Mouse (Mus musculus) liver, embryonic 11.5 days (tissue): ENCODE measurements around the gene Dtl. TPM values are rescaled to one million over a fixed set of nuclear protein-coding genes. Genes with fewer than 3 reads are reported as not detected.
"Not testable (repeated sequence)": the region's sequence is repeated elsewhere in the genome, so short reads cannot be mapped to it uniquely, and the experiment has no call there.

Experiments used
- ATAC-seq: fragments of 200-750 bp; cut with Nextera tagmentation; replicated peaks from 2 replicates; pipeline ENCODE4 v1.8.0; 2017; ENCODE audit warnings: moderate number of reproducible peaks, mild to moderate bottlenecking, moderate TSS enrichment, moderate library complexity; ENCODE audit not compliant: low FRiP score
- DNase-seq: peaks from one replicate; pipeline ENCODE4 v3.0.0-alpha.2; 2017; ENCODE audit warnings: low spot score
- H3K27ac ChIP-seq: fragments of 300-500 bp; sonication (generic); 2 replicates; pipeline ENCODE4 v1.5.1; 2014; ENCODE audit warnings: mild to moderate bottlenecking, low read depth, low read length, control low read depth
- H3K27me3 ChIP-seq: fragments of 300-500 bp; sonication (generic); replicated peaks from 2 replicates; pipeline ENCODE4 v1.6.1; 2014; ENCODE audit warnings: low read length, mixed read lengths; ENCODE audit not compliant: control insufficient read depth, insufficient read depth
- H3K36me3 ChIP-seq: fragments of 300-500 bp; sonication (generic); 2 replicates; pipeline ENCODE4 v1.6.1; 2014; ENCODE audit warnings: mild to moderate bottlenecking, low read length, moderate library complexity, mixed read lengths; ENCODE audit not compliant: control insufficient read depth, insufficient read depth
- H3K4me1 ChIP-seq: fragments of 300-500 bp; sonication (generic); replicated peaks from 2 replicates; pipeline ENCODE4 v1.6.1; 2014; ENCODE audit warnings: low read length, mixed read lengths; ENCODE audit not compliant: control insufficient read depth, insufficient read depth
- H3K4me2 ChIP-seq: fragments of 300-500 bp; sonication (generic); 2 replicates; pipeline ENCODE4 v1.6.1; 2014; ENCODE audit warnings: mild to moderate bottlenecking, control low read depth, moderate library complexity
- H3K4me3 ChIP-seq: fragments of 300-500 bp; sonication (generic); 2 replicates; pipeline ENCODE4 v1.5.1; 2014; ENCODE audit warnings: low read depth, low read length, control low read depth
- H3K9ac ChIP-seq: fragments of 300-500 bp; sonication (generic); 2 replicates; pipeline ENCODE4 v1.6.1; 2014; ENCODE audit warnings: low read depth, low read length, control low read depth
- H3K9me3 ChIP-seq: fragments of 300-500 bp; sonication (generic); 2 replicates; pipeline ENCODE4 v1.6.1; 2016; ENCODE audit warnings: low read length, inconsistent platforms, mixed read lengths; ENCODE audit not compliant: control insufficient read depth
- WGBS: fragments of 180-500 bp; shearing (Covaris S2); extraction: QIAGEN DNeasy Blood & Tissue Kit; methylation state at CpG from one replicate; pipeline ENCODE4 v1.1.7; 2014; 5-methylcytosine and 5-hydroxymethylcytosine counted together
- polyA plus RNA-seq: library from polyadenylated mRNA; unstranded; fragments of >200 nt; fragmentation: Nextera tagmentation; extraction: Ambion mirVana; gene quantifications from 2 replicates; pipeline ENCODE4 v1.2.1, GENCODE M21; 2014

Gene Dtl
- polyA plus RNA-seq, 1 experiment from 2014 or later: 70.9 TPM

GRCm38 (mm10) chr1:191520194-191520593, 55.1 kb downstream of the Dtl start:
- peaks cover 13% of the 10 kb centered on the region for H3K4me1 ChIP-seq
- no peak overlapping the region for H3K4me2 ChIP-seq
- WGBS: 65% methylated on average over 7 of the region's 7 CpGs
- no peak overlapping the region for H3K9ac ChIP-seq
- ATAC-seq (no peak), DNase-seq (no peak)
- no peaks in the 10 kb centered on the region for H3K9me3 ChIP-seq
- no peaks in the 10 kb centered on the region for H3K27me3 ChIP-seq
- no peak overlapping the region for H3K27ac ChIP-seq
- no peak overlapping the region for H3K4me3 ChIP-seq
- no peaks in the 10 kb centered on the region for H3K36me3 ChIP-seq

GRCm38 (mm10) chr1:191519329-191520066, 55.8 kb downstream of the Dtl start:
- no peak overlapping the region for H3K9ac ChIP-seq
- peaks cover 13% of the 10 kb centered on the region for H3K4me1 ChIP-seq
- no peaks in the 10 kb centered on the region for H3K36me3 ChIP-seq
- 77% methylated on average over 4 of the region's 4 CpGs for WGBS
- H3K9me3 ChIP-seq: no peaks in the 10 kb centered on the region
- DNase-seq (no peak), ATAC-seq (no peak)
- no peak overlapping the region for H3K4me3 ChIP-seq
- H3K4me2 ChIP-seq: no peak overlapping the region
- H3K27ac ChIP-seq: no peak overlapping the region
- no peaks in the 10 kb centered on the region for H3K27me3 ChIP-seq

- ATAC-seq (no peak), DNase-seq (no peak)
- Histone ChIP-seq H3K4me3 (no peak overlapping the region), H3K9ac (no peak overlapping the region), H3K4me1 (peaks cover 13% of the 10 kb centered on the region), H3K27me3 (no peaks in the 10 kb centered on the region), H3K4me2 (no peak overlapping the region), H3K27ac (no peak overlapping the region), H3K9me3 (no peaks in the 10 kb centered on the region), H3K36me3 (no peaks in the 10 kb centered on the region)
- 83% methylated on average over 4 of the region's 4 CpGs for WGBS
These were observed 56.4 kb downstream of the Dtl start for GRCm38 (mm10) chr1:191518911-191519310.

- no peak overlapping the region for H3K4me3 ChIP-seq
- no peak overlapping the region for H3K9ac ChIP-seq
- no peaks in the 10 kb centered on the region for H3K36me3 ChIP-seq
- ATAC-seq (peak; percentile 64), DNase-seq (no peak)
- WGBS: 66% methylated on average over 5 of the region's 5 CpGs
- no peaks in the 10 kb centered on the region for H3K9me3 ChIP-seq
- no peak overlapping the region for H3K27ac ChIP-seq
- H3K4me1 ChIP-seq: peaks cover 13% of the 10 kb centered on the region
- H3K4me2 ChIP-seq: no peak overlapping the region
- H3K27me3 ChIP-seq: no peaks in the 10 kb centered on the region
These were observed 57.4 kb downstream of the Dtl start for GRCm38 (mm10) chr1:191517969-191518368.

- DNase-seq (no peak), ATAC-seq (no peak)
- no peak overlapping the region for H3K27ac ChIP-seq
- no peak overlapping the region for H3K4me3 ChIP-seq
- H3K9me3 ChIP-seq: no peaks in the 10 kb centered on the region
- WGBS: 78% methylated on average over 3 of the region's 3 CpGs
- H3K9ac ChIP-seq: no peak overlapping the region
- H3K4me1 ChIP-seq: peaks cover 13% of the 10 kb centered on the region
- H3K27me3 ChIP-seq: no peaks in the 10 kb centered on the region
- no peak overlapping the region for H3K4me2 ChIP-seq
- no peaks in the 10 kb centered on the region for H3K36me3 ChIP-seq
These were observed 58.3 kb downstream of the Dtl start for GRCm38 (mm10) chr1:191517056-191517455.

- not testable (repeated sequence) for ATAC-seq, H3K36me3 ChIP-seq, H3K9me3 ChIP-seq, H3K27ac ChIP-seq, H3K4me2 ChIP-seq, H3K4me3 ChIP-seq, H3K9ac ChIP-seq, H3K27me3 ChIP-seq, DNase-seq
- H3K4me1 ChIP-seq: peaks cover 13% of the 10 kb centered on the region
- 79% methylated on average over 2 of the region's 2 CpGs for WGBS
These were observed 59.0 kb downstream of the Dtl start for GRCm38 (mm10) chr1:191516351-191516750.

- H3K4me1 ChIP-seq: no peaks in the 10 kb centered on the region
- no peaks in the 10 kb centered on the region for H3K27me3 ChIP-seq
- H3K4me2 ChIP-seq: no peak overlapping the region
- 75% methylated on average over 4 of the region's 4 CpGs for WGBS
- H3K9me3 ChIP-seq: no peaks in the 10 kb centered on the region
- no peaks in the 10 kb centered on the region for H3K36me3 ChIP-seq
- DNase-seq: no peak
- ATAC-seq: no peak
- H3K4me3 ChIP-seq: no peak overlapping the region
- no peak overlapping the region for H3K9ac ChIP-seq
- no peak overlapping the region for H3K27ac ChIP-seq
These were observed 62.1 kb downstream of the Dtl start for GRCm38 (mm10) chr1:191513195-191513594.

- 79% methylated on average over 4 of the region's 4 CpGs for WGBS
- H3K4me2 ChIP-seq: no peak overlapping the region
- no peak for DNase-seq
These were observed 63.0 kb downstream of the Dtl start for GRCm38 (mm10) chr1:191512383-191512782.

GRCm38 (mm10) chr1:191511503-191511902, 63.8 kb downstream of the Dtl start:
- H3K9ac ChIP-seq: no peak overlapping the region
- H3K36me3 ChIP-seq: no peaks in the 10 kb centered on the region
- no peak overlapping the region for H3K4me2 ChIP-seq
- no peaks in the 10 kb centered on the region for H3K27me3 ChIP-seq
- H3K9me3 ChIP-seq: no peaks in the 10 kb centered on the region
- ATAC-seq (no peak), DNase-seq (no peak)
- H3K27ac ChIP-seq: no peak overlapping the region
- H3K4me1 ChIP-seq: no peaks in the 10 kb centered on the region
- H3K4me3 ChIP-seq: no peak overlapping the region
- 77% methylated on average over 8 of the region's 8 CpGs for WGBS

More at GRCm38 (mm10) chr1:191512383-191512782, 63.0 kb downstream of the Dtl start:
- H3K4me3 ChIP-seq: no peak overlapping the region
- no peaks in the 10 kb centered on the region for H3K36me3 ChIP-seq
- H3K27ac ChIP-seq: no peak overlapping the region
- H3K27me3 ChIP-seq: no peaks in the 10 kb centered on the region
- no peaks in the 10 kb centered on the region for H3K9me3 ChIP-seq
- no peak for ATAC-seq
- no peak overlapping the region for H3K9ac ChIP-seq
- no peaks in the 10 kb centered on the region for H3K4me1 ChIP-seq
